Mouse (Mus musculus) fibroblast of lung, adult 2 months (primary cell): ENCODE results near the gene Nup214.
"Not testable (repeated sequence)": the region's sequence is repeated elsewhere in the genome, so short reads cannot be mapped to it uniquely, and the experiment has no call there.

ENCODE experiments used
- DNase-seq: peaks from one replicate; pipeline ENCODE4 v3.0.0-alpha.2; 2011; ENCODE audit warnings: low read depth

The Nup214 gene

GRCm38 (mm10) chr2:31964191-31964590, 10.0 kb upstream of the Nup214 start:
- no peak for DNase-seq

- no peak for DNase-seq
These were observed 9.1 kb upstream of the Nup214 start for GRCm38 (mm10) chr2:31965110-31965509.

GRCm38 (mm10) chr2:31966801-31967200, 7.4 kb upstream of the Nup214 start:
- DNase-seq, result no peak

- DNase-seq, result no peak
These were observed 1.6 kb upstream of the Nup214 start for GRCm38 (mm10) chr2:31972589-31972988.

- DNase-seq, result no peak
These were observed 654 bp downstream of the Nup214 start for GRCm38 (mm10) chr2:31974809-31975371.

DNA sequence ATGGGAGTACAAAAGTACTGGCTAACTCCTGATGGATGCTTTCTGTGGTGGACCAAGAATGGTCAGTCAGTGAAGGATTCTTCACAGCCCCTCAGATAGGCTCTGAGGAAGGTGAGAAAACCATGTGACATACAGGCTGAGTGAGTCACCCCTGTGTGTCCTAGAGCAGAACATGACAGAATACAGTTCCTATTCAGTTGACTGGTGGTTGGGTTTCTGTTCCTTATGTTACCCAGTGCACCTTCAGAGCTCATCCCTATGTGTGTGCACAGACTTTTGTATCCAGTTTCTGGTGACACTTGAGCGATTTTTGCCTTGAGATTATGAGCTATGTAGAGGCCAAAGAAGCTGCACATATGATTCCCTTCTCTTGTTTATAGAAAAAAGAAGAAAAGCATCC, 13.5 kb downstream of the Nup214 start:
- DNase-seq, result no peak

DNA sequence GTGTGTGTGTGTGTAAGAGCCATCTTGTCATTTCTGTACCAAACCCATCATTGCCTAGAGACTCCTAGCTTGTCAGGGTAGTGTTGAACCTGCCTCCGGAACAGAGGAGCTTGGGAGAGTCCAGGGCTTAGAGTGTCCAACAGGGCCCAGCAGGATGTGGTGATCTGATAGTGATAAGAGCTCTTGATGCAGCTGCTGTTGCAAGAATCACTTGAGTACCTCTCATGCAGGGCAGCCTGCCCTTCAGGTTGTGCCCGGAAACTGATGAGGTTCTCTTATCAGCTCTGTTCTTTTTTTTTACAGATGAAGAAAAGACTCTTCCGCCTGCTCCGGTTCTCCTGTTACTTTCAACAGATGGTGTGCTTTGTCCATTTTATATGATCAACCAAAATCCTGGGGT, 16.7 kb downstream of the Nup214 start:
- DNase-seq, result no peak

- no peak for DNase-seq
These were observed 20.7 kb downstream of the Nup214 start for GRCm38 (mm10) chr2:31994896-31995295.

- DNase-seq, result no peak
These were observed 21.8 kb downstream of the Nup214 start for GRCm38 (mm10) chr2:31996060-31996459.

DNA sequence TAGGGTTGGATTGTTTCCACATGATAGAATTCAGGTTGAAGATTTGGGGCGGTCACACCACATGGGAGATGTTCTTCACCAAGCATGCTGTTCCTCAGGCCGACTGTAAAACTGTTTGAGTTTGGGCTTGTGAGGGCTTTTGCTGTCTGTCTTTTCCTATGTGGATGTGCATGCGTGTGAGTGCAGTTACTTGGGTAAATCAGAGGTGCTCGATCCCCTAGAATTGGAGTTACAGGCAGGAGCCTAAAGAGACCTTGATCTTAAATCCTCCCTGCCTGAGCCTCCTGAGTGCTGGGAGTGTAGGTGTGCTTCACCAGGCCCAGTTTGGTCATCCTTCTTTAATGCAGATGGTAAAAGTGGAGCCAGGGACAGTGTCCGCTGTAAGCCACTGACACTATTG, 23.3 kb downstream of the Nup214 start:
- DNase-seq, result no peak

- DNase-seq, result no peak
These were observed 24.2 kb downstream of the Nup214 start for GRCm38 (mm10) chr2:31998443-31998842.

GRCm38 (mm10) chr2:32008311-32008710, 34.1 kb downstream of the Nup214 start:
- no peak for DNase-seq

DNA sequence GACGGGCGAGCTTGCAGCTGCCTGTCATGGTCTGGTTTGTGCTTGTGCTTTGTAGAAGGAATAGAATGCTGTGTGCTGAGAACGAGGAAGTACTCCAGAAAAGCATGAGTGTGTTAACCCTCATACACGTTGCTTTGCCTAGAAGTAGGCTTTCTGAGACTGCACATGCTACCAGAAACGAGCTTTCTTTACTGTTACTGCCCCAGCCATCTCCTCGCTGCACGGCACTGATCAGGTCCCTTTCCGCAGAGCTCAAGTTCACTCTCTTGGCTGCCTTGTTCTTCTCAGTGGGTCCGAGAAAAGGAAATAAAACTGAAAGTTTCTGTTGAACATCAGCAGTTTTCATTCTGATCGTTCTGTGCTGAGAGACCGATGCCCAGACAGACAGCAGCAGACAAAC, 34.5 kb downstream of the Nup214 start:
- DNase-seq, result no peak

GRCm38 (mm10) chr2:32019704-32020103, 45.5 kb downstream of the Nup214 start:
- DNase-seq, result no peak

GRCm38 (mm10) chr2:32020229-32020628, 46.0 kb downstream of the Nup214 start:
- DNase-seq, result no peak

DNA sequence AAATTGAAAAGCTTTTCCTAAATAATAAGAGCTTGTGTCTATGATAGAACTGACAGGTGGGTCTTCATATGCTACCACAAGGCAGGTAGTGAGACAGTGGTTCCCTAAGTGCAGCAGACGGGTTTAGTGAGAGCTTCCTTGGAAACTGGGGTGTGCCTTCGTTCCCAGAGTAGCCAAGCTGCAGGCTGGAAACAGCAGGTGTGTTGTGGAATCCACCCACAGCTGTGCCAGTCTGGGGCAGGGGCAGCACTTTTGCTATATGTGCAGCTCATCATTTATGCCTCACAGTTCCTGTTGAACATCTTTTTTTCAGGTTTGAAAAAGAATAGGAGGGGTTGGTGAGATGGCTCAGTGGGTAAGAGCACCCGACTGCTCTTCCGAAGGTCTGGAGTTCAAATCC, 50.1 kb downstream of the Nup214 start:
- no peak for DNase-seq

- no peak for DNase-seq
These were observed 55.4 kb downstream of the Nup214 start for GRCm38 (mm10) chr2:32029636-32030035.

DNA sequence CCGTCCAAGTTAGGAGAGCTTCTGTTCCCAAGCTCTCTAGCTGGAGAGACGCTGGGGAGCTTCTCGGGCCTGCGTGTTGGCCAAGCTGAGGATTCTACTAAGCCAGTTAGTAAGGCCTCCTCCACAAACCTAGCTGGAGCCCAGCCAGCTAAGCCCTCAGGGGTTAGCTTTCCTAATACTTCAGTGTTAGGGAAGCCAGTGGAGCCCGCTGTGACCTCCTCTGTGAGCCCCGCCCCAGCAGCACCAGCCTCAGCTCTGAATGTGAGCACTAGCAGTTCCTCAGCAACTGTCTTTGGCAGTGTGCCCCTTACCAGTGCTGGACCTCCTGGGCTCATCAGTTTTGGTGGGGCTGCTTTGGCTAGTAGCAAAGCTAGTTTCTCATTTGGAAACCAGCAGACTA, 59.2 kb downstream of the Nup214 start:
- no peak for DNase-seq

DNA sequence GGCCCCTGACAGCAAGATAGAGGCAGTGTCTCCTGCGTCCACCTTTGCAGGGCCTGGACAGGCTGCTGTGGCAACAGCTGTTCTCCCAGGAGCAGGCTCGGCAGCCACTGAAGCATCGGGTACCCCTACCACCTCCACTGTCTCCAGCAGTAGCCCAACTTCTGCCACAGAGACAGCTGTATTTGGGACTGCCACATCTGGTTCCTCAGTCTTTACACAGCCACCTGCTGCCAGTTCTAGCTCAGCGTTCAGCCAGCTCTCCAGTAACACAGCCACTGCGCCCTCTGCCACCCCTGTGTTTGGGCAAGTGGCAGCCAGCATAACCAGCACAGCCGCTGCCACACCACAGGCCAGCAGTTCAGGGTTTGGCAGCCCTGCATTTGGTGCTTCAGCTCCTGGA, 60.0 kb downstream of the Nup214 start:
- DNase-seq, result no peak

DNA sequence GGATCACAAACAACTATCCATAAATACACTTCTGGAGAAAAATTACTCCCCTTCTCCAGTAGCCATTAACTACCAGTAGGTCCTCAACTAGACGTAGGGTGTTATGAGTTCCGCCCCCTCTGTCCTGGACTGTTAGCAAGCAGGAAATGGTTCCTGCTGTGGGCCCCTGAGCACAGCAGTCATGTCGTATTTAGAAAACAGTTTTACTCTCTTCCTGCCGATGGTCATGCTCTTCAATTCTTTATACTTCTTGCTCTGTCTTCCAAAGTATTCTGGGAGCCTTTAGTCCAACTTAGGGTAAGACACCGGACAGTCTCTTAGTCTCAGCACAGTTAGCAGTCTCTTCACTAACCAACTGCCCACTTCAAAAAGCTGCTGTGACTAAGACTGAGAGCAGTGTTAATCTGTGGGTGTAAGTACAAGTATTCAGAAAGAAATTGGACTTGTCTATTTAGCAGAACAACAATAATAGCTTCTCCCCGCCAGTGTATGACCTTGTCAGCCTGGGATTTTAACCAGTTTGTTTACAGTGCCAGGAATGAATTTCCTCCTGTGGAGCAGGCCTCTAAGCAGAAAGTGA, 63.1 kb downstream of the Nup214 start:
- no peak for DNase-seq

- peak; percentile 16 for DNase-seq
These were observed 64.4 kb downstream of the Nup214 start for GRCm38 (mm10) chr2:32038661-32039081.

GRCm38 (mm10) chr2:32040646-32041045, 66.4 kb downstream of the Nup214 start:
- DNase-seq, result not testable (repeated sequence)

DNA sequence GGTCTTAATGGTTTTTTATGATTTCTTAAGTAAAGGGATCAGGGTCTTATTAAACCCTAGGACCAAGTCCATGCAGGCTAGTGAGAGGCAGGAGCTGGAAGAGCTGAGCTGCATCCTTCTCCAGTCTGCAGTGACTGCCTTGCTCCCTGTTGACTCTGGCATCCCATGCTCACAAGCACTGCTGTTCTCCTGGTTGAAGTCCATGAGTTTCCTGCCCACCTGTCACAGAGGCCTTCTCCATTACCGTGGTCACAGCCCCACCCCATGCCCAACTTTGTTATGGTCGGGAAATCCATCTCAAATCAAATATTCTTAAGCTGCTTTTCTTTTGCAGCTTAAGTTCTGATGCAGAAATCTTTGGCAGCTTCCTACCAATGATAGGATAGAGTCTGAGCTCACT, 66.9 kb downstream of the Nup214 start:
- DNase-seq, result no peak

- no peak for DNase-seq
These were observed 69.6 kb downstream of the Nup214 start for GRCm38 (mm10) chr2:32043836-32044235.
